Mouse (Mus musculus): ENCODE measurements at regions not wholly inside any gene's neighbourhood (a gene's known extent, or its start where the extent isn't known, plus 50 kb on each side); places are given as distances from the start of the nearest gene placed in this dataset.

DNA sequence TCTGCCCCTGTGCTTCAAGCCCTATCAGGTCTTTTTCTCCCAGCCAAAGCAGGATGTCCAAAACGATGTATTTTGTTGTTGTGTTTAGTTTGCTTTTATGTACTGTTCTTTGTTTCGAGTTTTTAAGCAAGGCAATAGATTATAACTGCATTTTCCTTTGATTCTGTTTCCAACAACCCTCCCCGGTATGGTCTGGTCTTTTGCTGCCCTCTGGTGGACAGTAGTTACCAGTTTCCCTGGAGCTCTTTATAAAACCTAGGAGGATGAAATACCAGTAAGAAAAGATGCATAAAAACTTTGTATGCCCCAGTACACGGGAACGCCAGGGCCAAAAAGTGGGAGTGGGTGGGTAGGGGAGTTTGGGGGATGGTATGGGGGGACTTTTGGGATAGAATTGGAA is 73.9 kb upstream of the Itm2a start:
- DNase-seq: peak; percentile 7 to 48

DNA sequence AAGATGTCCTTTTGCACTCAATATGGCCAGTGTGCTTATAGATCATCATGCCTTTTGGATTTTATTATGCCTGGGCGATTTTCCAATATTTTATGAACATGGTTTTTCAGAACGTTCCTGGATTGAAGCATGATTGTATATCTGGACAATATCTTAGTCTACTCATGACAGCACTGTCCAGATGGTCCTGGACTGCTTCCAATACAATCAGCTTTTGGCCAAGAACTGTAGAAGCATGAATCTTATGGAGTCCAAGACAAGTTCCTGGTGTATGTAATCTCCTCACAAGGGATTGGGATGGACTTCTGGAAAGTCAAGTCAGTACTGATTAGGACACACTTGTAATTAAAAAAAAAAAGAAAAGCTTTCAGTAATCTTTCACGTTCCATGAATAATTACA is 66.1 kb upstream of the Itm2a start:
- no peak for DNase-seq

Data from heart, adult 18-20 months (tissue).